Mouse (Mus musculus) limb, embryonic 13.5 days (tissue): ENCODE data around the gene Apold1. TPM values are rescaled to one million over a fixed set of nuclear protein-coding genes. Genes with fewer than 3 reads are reported as not detected.

Experiments used
- polyA plus RNA-seq: library from polyadenylated mRNA; unstranded; fragments of >200 nt; fragmentation: Nextera tagmentation; extraction: Ambion mirVana; gene quantifications from 2 replicates; pipeline ENCODE4 v1.2.1, GENCODE M21; 2015

The Apold1 gene
- polyA plus RNA-seq, 1 experiment from 2014 or later = 5.0 TPM

Other genes with a start within 250 kb of the Apold1 start
- 16.8 and 17.1 TPM in 2 replicates for gene Dusp16, start 189.1 kb upstream of the Apold1 start, polyA plus RNA-seq
- 2.6 and 3.0 TPM in 2 replicates for gene Crebl2, start 151.6 kb upstream of the Apold1 start, polyA plus RNA-seq
- 7.3 and 8.2 TPM in 2 replicates for gene Gpr19, start 83.1 kb upstream of the Apold1 start, polyA plus RNA-seq
- gene Cdkn1b, start 61.3 kb upstream of the Apold1 start, polyA plus RNA-seq = 20.4 and 22.3 TPM in 2 replicates
- 120 and 123 TPM in 2 replicates for gene Ddx47, start 29.9 kb downstream of the Apold1 start, polyA plus RNA-seq
- 2.1 and 2.5 TPM in 2 replicates for gene Gprc5a, start 83.9 kb downstream of the Apold1 start, polyA plus RNA-seq
- gene Gprc5d, start 136.6 kb downstream of the Apold1 start, polyA plus RNA-seq = not detected in 2 replicates
- gene Fam234b, start 216.3 kb downstream of the Apold1 start, polyA plus RNA-seq = 27.0 and 30.3 TPM in 2 replicates
- 9.4 and 10.2 TPM in 2 replicates for gene Hebp1, start 216.3 kb downstream of the Apold1 start, polyA plus RNA-seq